Mouse (Mus musculus): ENCODE data around the gene St6galnac5.

DNA sequence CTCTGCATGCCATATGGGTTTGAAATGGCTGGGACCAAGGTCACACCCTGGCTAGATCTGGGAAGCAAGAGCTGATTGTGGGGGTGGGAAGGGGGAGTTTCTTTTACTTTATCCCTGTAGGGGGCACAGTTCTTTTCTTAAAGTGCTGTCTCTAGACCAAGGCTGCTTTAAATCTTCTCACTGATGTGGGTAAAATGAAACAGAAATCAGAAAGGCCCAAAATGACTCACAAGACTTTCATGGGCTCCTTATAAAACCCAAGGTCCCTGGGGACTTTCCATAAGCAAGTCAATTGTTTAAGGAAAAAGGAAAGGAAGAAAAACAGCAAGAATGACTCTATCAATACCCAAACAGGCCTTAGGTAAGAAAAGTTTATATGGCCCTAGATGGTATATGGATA is 95.3 kb downstream of the St6galnac5 start:
- no peak for TF ChIP-seq POLR2A (IDR thresholded peaks at IDR 0.05; ENCODE audit: insufficient read length, low read depth)
- TF ChIP-seq CEBPB (IDR thresholded peaks at IDR 0.05; ENCODE audit: insufficient read depth, poor library complexity, severe bottlenecking): no peak
- no peak for TF ChIP-seq SRF (IDR thresholded peaks at IDR 0.05; ENCODE audit: control insufficient read depth, insufficient read length, low read depth)
- no peak for TF ChIP-seq MAX (IDR thresholded peaks at IDR 0.05; ENCODE audit: low read depth)
- no peak for TF ChIP-seq REST (IDR thresholded peaks at IDR 0.05; ENCODE audit: insufficient read depth, insufficient read length)
- TF ChIP-seq E2F4 (IDR thresholded peaks at IDR 0.05; ENCODE audit: insufficient read depth): no peak

Measured in myocyte (in vitro differentiated cells).